Mouse (Mus musculus): ENCODE measurements at regions not wholly inside any gene's neighbourhood (a gene's known extent, or its start where the extent isn't known, plus 50 kb on each side); places are given as distances from the start of the nearest gene placed in this dataset.

DNA sequence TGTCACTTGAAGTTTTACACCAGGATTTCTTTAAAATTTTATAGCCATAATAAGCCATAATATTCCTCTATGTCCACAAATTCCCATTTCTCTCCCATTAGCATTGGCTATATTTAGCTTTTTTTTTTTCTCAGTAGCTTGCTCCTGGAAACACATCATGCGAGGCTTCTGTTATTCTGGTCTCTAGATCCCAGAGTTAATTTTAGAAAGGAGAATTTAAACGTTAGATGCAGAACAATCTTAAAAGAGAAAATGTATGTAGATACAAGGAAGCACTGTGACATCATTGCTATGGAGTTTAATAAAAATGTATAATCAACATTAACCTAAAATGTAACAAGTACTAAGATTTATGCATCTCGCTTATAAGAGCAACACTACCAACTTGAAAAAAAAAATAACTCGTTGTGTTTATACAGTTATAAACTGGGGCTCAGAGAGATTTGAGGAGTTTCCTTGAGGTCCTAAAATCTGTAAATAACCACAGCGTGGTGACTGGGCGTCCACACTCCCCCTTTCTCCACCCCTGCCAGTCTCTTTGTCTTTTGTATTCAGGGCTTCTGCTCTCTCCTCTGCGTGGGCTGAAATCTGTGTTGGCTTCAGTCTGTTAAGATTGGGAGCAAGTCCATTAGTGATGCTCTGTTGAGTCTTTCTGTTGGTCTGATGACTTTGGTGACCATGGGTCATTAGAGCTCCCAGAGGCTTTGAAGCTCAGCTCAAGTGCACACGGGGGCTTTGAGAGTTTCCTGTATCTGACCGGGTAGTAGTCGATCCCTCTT is 188.8 kb downstream of the Dusp6 start:
- H3K36me3 ChIP-seq (ENCODE audit: control insufficient read depth in 1 of 2, insufficient read depth in 2 of 2, low read length in 2 of 2): peaks cover 0 to 3% of the 10 kb centered on the region in 2 experiments; a peak in 2 of 4 replicates
- H3K9me3 ChIP-seq (replicated peaks; ENCODE audit: insufficient read depth, low read length): no peaks in the 10 kb centered on the region
- H3K4me3 ChIP-seq (ENCODE audit: control insufficient read depth in 1 of 2, insufficient read depth in 1 of 2, low read depth in 2 of 2, low read length in 2 of 2): no peak overlapping the region
- DNase-seq (ENCODE audit: low read depth, low spot score): no peak
- no peaks in the 10 kb centered on the region for H3K27me3 ChIP-seq (ENCODE audit: control insufficient read depth in 1 of 2, insufficient read depth in 2 of 2, low read length in 2 of 2)
- peaks cover 0 to 3% of the 10 kb centered on the region in 2 experiments; a peak in 1 of 4 replicates for H3K4me1 ChIP-seq (ENCODE audit: control insufficient read depth in 1 of 2, insufficient read depth in 2 of 2, low read length in 2 of 2)
- no peak overlapping the region for H3K27ac ChIP-seq (ENCODE audit: control insufficient read depth, low read depth, low read length)
- no peaks in the 10 kb centered on the region for H3K79me2 ChIP-seq (ENCODE audit: control insufficient read depth, insufficient read depth, low read length, poor library complexity)
- TF ChIP-seq HCFC1 (IDR thresholded peaks at IDR 0.05; ENCODE audit: low read depth, low read length) (no peak), USF1 (IDR thresholded peaks at IDR 0.05; ENCODE audit: low read depth, low read length) (no peak), ETS1 (IDR thresholded peaks at IDR 0.05; ENCODE audit: low read depth, low read length) (no peak), RAD21 (IDR thresholded peaks at IDR 0.05; ENCODE audit: low read depth, low read length) (no peak), TCF12 (IDR thresholded peaks at IDR 0.05; ENCODE audit: low read depth, low read length) (no peak), GABPA (IDR thresholded peaks at IDR 0.05; ENCODE audit: low read depth, low read length) (no peak), MYB (IDR thresholded peaks at IDR 0.05; ENCODE audit: low read depth, low read length) (no peak)
- H3K9ac ChIP-seq (ENCODE audit: control insufficient read depth, low read depth, low read length, poor library complexity, severe bottlenecking): no peak overlapping the region

- TF ChIP-seq MYC (IDR thresholded peaks at IDR 0.05; ENCODE audit: low read depth, low read length): no peak
- TF ChIP-seq HCFC1 (IDR thresholded peaks at IDR 0.05; ENCODE audit: low read depth, low read length): no peak
- no peak for TF ChIP-seq POLR2AphosphoS2 (IDR thresholded peaks at IDR 0.05; ENCODE audit: low read length)
- Histone ChIP-seq H3K36me3 (ENCODE audit: control insufficient read depth in 1 of 2, insufficient read depth in 2 of 2, low read length in 2 of 2) (peaks cover 0 to 2% of the 10 kb centered on the region in 2 experiments; a peak in 2 of 4 replicates), H3K4me1 (ENCODE audit: control insufficient read depth in 1 of 2, insufficient read depth in 2 of 2, low read length in 2 of 2) (peaks cover 0 to 5% of the 10 kb centered on the region in 2 experiments; a peak in 2 of 4 replicates), H3K27ac (ENCODE audit: control insufficient read depth, low read depth, low read length) (no peak overlapping the region), H3K9me3 (replicated peaks; ENCODE audit: insufficient read depth, low read length) (no peaks in the 10 kb centered on the region), H3K9ac (ENCODE audit: control insufficient read depth, low read depth, low read length, poor library complexity, severe bottlenecking) (no peak overlapping the region), H3K27me3 (ENCODE audit: control insufficient read depth in 1 of 2, insufficient read depth in 2 of 2, low read length in 2 of 2) (no peaks in the 10 kb centered on the region), H3K79me2 (ENCODE audit: control insufficient read depth, insufficient read depth, low read length, poor library complexity) (no peaks in the 10 kb centered on the region), H3K4me3 (ENCODE audit: control insufficient read depth in 1 of 2, insufficient read depth in 1 of 2, low read depth in 2 of 2, low read length in 2 of 2) (no peak overlapping the region)
- DNase-seq (ENCODE audit: low read depth, low spot score): no peak
Measured at GRCm38 (mm10) chr10:99456180-99456579, 193.1 kb downstream of the Dusp6 start.

GRCm38 (mm10) chr10:99458047-99458446 is 195.0 kb downstream of the Dusp6 start:
- H3K27me3 ChIP-seq (ENCODE audit: control insufficient read depth in 1 of 2, insufficient read depth in 2 of 2, low read length in 2 of 2): no peaks in the 10 kb centered on the region
- H3K27ac ChIP-seq (ENCODE audit: control insufficient read depth, low read depth, low read length): no peak overlapping the region
- peaks cover 0 to 5% of the 10 kb centered on the region in 2 experiments; a peak in 2 of 4 replicates for H3K4me1 ChIP-seq (ENCODE audit: control insufficient read depth in 1 of 2, insufficient read depth in 2 of 2, low read length in 2 of 2)
- peaks cover 0 to 2% of the 10 kb centered on the region in 2 experiments; a peak in 2 of 4 replicates for H3K36me3 ChIP-seq (ENCODE audit: control insufficient read depth in 1 of 2, insufficient read depth in 2 of 2, low read length in 2 of 2)
- H3K4me3 ChIP-seq (ENCODE audit: control insufficient read depth in 1 of 2, insufficient read depth in 1 of 2, low read depth in 2 of 2, low read length in 2 of 2): no peak overlapping the region
- H3K9ac ChIP-seq (ENCODE audit: control insufficient read depth, low read depth, low read length, poor library complexity, severe bottlenecking): no peak overlapping the region
- no peak for TF ChIP-seq SIN3A (IDR thresholded peaks at IDR 0.05; ENCODE audit: low read length)
- TF ChIP-seq MYC (IDR thresholded peaks at IDR 0.05; ENCODE audit: low read depth, low read length): no peak
- no peak for TF ChIP-seq JUND (IDR thresholded peaks at IDR 0.05; ENCODE audit: low read depth, low read length)
- no peak for TF ChIP-seq USF2 (IDR thresholded peaks at IDR 0.05; ENCODE audit: borderline replicate concordance in 1 of 2, insufficient read depth in 1 of 2, low read depth in 1 of 2, low read length in 2 of 2)
- TF ChIP-seq BHLHE40 (IDR thresholded peaks at IDR 0.05; ENCODE audit: borderline replicate concordance, low read depth, low read length): no peak
- no peak for TF ChIP-seq ZNF384 (IDR thresholded peaks at IDR 0.05; ENCODE audit: low read depth, low read length)
- TF ChIP-seq POLR2AphosphoS2 (IDR thresholded peaks at IDR 0.05; ENCODE audit: low read length): no peak
- TF ChIP-seq ETS1 (IDR thresholded peaks at IDR 0.05; ENCODE audit: low read depth, low read length): no peak
- no peaks in the 10 kb centered on the region for H3K79me2 ChIP-seq (ENCODE audit: control insufficient read depth, insufficient read depth, low read length, poor library complexity)
- no peak for DNase-seq (ENCODE audit: low read depth, low spot score)
- no peaks in the 10 kb centered on the region for H3K9me3 ChIP-seq (replicated peaks; ENCODE audit: insufficient read depth, low read length)

Data from MEL (cell line).